Mouse (Mus musculus) 3134 (cell line): Measurements from ENCODE around the gene Selenom.

ENCODE experiments used
- DNase-seq: peaks from one replicate; pipeline ENCODE4 v3.0.0-alpha.2; 2011; ENCODE audit warnings: low spot score; ENCODE audit not compliant: insufficient read length; ENCODE audit errors: extremely low read depth

Selenom gene

GRCm38 (mm10) chr11:3528208-3528607 is 13.7 kb downstream of the Selenom start:
- DNase-seq = no peak

DNA sequence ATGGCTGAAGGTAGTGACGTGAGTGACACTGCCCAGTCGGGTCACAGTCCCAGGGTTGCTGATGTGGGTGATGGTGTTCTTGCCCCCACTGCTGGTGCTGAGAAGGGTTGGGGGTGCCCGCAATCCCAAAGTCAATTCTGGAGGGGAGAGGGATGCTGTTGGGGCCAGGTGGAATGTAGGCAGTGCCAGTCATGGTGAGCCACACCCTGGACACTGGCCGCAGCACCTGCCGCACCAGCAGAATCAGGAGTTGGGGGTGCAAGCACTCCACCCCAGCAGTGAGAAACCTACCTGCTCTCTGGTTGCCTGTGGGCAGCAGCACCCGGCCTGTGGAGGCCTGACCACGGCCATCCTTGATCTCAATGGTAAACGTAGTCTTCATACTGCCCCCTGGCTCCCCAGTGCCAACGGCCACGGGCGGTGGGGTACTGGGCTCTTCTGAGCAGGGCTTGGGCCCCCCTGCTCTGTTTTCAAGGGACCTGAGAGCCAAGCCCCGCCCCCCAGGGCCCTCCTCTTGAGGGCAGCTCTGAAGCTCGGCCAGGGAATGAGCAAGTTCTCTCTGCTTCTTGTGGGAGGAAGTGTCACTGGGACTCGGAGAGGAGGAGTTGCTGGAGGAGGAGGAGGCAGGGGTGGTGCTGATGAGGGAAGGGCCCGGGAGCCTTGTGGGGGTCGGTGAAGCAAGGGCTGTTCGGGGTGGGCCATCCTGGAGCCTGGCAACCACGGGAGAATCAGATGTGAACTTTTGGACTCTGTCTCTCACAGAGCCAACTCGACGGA is 15.2 kb downstream of the Selenom start:
- no peak for DNase-seq

- no peak for DNase-seq
Measured at GRCm38 (mm10) chr11:3530731-3531130, 16.2 kb downstream of the Selenom start.

GRCm38 (mm10) chr11:3531634-3532033 is 17.1 kb downstream of the Selenom start:
- no peak for DNase-seq

DNA sequence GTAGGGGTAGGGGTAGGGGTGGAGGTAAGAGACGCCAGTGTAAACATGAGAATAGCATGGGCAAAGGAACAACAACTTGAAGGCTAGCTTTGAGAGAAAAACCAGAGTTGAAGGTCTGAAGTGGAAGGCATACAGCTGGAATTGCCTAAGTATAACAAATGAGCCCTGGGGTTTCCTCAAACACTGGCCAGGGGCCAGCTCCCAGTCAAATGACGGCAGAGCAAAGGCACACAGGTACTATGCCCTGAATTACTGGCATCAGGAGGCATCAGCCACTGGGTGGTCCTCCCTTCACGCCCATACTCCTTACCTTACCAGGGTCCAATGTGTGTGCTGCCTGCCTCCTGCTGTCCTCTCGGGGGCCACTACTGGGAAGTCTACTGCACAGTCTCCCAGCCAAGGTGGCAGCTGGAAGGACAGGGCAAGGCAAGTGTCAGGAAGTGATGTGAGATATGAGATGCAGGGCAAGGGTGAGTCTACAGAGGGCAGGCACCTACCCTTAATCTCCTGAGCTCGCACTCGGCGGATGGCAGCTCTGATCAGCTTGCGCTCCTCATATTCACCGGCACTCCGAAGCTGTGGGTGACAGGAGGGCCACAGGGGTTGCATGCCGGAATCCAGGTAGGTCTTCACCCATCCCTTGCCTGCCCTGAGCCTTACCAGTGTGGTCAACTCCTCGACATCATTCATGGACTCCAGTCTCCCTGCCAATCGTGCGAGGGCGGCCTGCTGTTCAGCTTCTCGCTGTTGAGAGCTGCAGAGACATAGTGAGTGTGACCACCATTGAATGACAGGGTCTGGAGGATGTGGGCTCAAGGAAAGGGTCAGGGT is 17.8 kb downstream of the Selenom start:
- no peak for DNase-seq

DNA sequence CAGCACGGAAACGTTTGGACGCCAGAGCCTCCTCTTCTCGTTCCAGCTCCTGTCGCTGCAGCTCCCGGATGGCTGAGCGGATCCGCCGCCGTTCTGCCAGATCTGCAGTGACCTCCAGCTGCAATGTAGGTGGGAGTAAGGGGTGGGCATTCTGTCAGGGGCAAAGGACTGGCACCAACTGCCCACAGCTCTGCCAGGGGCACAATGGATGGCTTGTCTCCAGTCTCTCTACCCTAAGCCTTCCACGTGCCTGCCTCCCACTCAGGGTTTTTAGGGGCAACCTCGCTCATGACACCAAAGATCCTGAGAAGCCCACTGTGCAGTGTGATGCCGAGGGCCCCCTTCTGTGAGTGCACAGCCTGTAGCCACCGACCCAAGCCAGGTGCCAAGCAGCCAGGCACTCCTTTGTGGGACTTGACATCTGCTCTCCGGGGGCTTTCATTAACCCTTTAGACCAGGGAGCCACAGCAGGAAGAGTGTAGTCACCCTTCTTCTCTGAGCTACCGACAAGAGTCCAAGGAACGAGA is 19.0 kb downstream of the Selenom start:
- DNase-seq = no peak

DNA sequence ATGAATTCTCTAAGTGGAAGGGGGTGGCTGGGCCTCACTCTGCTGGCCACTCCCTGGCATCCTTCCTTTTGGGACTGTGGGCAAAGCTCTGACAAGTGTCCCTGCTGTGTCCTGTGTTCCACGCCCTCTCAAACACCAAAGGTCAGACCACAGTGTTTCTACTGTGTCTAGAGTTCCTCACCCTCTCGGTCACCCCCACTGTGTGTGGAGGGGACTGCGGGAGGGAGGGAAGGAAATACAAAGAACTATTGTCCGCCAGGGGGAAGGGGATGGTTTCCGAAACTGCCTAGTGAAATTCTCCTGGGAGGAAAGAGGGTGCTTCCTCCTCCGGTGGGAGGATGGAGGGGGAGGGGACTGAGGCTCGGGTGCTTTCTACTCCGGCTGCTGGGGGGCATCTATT is 20.5 kb downstream of the Selenom start:
- DNase-seq = no peak

DNA sequence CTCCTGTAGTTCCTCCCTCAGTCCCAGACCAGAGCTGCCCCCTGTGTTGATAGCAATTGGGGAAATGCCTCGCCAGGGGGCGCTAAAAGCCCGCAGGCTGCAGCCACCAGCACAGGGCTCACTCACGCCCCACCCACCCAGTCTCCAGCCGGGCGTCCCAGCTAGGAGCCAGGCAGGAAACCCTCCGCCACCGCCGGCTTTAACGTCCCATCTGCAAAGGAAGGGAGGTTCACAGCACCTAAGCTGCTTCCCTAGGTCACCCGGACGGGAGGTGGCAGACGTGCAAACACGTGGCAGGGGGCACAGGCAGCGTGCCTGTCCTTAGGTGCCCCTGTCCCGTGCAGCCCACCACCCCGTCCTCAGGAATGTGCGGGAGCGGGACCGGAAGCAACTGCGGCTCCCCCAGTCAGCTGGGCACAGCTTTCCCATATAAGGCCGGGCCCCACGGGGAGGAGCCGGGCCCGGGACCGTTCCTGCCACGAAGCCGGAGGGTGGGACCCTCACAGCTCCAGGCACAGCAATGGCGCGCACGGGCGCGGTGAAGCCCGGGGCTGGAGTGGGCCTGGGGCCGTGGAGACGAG is 21.0 kb downstream of the Selenom start:
- peak; percentile 88 for DNase-seq

DNA sequence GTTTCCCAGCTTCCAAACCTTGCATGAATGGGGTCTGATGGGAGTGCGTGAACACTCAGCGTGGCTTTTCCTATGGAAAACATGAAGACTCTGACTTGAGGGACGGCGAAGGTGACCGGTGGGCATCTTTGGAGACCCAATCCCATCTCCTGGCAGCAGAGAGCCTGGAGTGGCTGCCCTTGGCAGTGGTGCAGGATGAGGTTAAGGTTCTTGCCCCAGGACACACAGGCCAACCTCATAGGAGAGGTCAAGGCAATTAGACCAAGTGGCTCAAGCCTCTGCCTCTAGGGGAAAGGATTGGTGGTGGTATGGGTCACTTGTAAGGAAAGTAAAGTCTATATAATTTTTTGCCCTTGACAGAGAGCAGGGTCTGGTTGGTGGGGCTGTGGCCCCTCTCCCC is 21.6 kb downstream of the Selenom start:
- DNase-seq = no peak

DNA sequence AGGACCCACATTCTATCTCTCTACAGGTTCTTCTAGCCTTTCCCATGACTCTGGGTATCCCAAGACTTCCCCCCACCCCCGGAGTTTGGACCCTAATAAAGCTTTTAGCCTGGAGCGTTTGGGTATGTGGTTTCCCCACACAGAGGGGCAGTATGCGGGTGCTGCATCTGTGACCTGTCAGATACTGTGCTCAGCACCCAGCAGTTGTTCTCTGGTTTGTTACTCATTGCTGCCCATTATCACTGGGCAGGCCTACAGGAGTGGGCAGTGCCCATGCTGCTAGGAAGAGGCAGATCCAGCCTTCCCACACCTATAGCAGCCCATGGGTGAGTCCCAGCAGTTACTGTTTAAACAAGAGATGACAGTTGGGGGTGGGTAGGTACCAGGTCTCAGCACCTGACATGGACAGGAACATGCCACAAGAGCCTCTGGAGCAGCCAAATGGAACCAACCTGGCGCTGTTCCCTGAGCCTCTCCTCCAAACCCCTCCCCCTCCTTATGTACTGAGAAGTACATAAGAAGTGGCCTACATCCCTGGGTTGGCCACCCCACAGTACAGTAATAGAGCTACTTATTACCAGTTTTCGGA is 22.4 kb downstream of the Selenom start:
- DNase-seq = no peak

DNA sequence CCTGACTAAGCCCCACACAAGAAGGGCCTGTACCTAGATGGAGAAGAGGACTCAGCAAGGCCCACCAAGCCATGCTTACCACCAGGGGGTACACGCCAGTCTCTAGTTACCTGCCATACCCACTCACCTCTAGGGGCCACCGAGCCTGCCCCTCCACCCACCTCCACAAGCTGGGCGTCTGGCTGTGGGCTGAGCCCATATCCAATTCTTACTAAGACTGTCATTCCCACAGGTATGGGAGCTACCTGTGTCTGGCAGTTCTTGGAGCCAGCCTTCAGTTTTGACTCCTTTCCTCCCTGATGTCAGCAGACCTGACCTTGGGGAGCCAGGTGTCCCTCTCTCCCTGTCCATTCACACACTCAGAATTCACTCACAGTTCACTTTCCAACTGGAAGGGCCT is 23.2 kb downstream of the Selenom start:
- no peak for DNase-seq

- DNase-seq = no peak
Measured at GRCm38 (mm10) chr11:3538341-3538740, 23.9 kb downstream of the Selenom start.

DNA sequence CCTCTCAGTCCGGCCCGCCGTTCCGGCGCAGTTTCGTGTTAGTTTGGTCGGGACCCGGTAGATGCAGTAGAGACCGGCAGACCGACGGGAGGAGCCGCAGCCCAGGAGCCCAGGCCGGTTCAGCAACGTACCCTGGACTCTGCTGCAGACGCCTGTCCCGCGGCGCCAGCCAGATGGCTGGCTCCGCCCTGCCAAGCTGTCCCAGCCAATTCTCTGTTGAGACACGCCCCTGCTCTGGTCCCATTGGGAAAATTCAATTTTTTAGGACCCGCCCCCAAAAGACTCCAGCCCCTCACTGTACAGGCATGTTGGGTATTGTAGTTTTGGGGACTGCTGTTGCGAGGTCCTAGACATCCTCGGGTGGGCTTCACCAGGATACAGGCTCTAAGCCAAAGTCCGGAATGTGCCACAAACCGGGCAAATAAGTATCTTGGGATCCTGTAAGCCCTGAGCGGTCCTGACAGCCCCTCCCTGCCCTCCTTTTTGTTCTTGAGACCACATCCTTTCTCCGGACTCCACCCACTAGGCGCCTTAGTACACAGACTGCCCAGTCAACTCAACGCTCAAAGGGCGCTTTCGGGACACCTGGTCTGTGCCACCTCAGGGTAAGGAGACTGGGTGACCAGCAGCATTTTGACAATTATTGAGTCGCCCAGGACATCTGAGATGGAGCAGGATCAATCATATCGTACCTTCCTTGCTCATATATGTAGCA is 24.8 kb downstream of the Selenom start:
- peak; percentile 94 for DNase-seq

DNA sequence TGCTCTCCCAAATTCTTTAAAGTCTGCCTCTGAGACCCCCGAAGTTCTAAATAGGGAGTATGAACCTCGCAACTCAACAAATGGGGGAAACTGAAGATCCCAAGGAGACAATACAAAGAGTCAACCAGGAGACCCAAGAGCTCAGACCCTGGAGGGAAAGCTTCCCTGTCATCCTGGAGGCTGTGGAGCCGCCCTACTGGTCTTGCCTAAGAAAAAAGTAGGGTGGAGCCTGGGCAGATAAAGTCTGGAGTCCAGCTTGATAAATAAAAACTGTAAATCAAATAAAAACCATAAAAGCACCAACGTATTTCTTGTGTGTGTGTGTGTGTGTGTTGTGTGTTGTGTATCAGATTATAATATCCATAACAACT is 25.3 kb downstream of the Selenom start:
- DNase-seq = no peak

- DNase-seq = no peak
Measured at GRCm38 (mm10) chr11:3540451-3541085, 26.1 kb downstream of the Selenom start, which contains the start of gene Smtn. Gene Smtn (minus strand): TSS chr11:3540612.

DNA sequence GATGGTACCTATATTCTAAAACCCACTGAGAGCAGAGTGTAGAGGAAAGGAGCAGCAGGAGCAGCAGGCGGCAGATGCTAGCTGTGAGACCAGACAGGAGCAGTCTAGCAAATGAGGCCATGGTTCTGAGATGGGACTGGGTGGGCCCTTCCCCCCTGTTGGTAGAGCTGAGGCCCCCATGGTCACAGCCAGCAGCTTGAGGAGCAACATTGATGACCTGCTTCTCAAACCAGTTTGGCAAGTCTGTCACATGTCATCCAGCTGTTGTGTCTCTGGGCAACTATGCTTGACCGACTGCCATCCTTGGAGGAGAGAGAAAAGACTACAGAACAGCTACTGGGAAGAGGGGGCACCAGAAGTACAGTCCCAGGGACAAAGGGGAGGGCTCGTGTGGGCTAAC is 27.4 kb downstream of the Selenom start:
- DNase-seq = no peak

DNA sequence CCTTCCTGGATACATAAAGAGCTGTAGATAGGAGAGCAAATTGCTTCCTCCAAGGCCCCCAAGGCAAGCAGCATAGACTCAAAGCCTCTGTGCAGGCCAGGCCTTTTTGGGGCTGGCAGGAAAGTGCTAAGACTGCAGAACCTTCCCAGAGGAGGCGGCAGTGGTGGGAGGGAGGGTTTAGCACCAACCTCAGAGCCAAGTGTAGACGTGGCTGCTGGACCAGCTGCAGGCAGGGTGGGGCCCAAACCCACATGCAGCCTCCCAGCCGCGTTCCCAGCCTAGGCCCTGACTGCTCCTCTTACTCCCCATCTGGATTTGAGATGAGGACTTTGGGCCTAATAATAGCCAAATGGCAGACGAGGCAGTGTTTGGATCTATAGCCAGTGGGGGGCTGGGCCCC is 28.5 kb downstream of the Selenom start:
- peak; percentile 80 for DNase-seq

GRCm38 (mm10) chr11:3544409-3544808 is 29.9 kb downstream of the Selenom start:
- DNase-seq = no peak

DNA sequence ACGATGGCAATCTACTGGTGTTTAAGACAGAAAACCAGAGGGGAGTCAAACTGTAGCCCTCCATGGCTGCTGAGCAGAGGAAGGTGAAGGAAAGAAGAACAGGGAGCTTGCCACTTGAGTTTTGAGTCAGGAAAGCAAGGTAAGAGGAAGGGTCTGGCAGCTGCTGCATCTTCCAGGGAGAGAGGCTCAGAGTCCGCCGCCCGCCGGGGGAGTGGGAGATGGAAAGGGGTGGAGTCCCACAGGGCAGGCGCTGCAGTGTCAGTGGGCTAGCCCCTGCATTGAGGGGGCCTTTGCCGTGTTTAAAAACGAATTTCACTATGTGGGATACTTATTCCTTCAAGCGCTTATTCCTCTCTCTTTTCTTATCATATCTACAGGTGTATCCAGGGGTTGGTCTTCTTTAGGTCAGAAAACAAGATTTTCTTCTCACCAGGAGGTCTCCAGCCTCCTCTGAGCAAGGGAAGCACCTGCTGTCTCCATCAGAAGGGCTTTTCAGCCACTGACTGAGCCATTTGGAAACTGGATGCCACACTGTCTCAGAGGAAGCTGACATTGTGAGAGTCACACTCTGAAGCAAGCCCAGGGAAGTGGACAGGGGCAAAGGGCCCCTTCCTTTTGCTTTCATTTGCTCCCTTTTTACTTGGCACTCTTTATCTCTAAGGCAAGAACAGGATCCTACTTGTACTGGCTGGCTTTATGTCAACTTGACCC is 31.2 kb downstream of the Selenom start:
- no peak for DNase-seq
